Mouse (Mus musculus): Measurements from ENCODE around the gene Hpn.

Hpn gene

DNA sequence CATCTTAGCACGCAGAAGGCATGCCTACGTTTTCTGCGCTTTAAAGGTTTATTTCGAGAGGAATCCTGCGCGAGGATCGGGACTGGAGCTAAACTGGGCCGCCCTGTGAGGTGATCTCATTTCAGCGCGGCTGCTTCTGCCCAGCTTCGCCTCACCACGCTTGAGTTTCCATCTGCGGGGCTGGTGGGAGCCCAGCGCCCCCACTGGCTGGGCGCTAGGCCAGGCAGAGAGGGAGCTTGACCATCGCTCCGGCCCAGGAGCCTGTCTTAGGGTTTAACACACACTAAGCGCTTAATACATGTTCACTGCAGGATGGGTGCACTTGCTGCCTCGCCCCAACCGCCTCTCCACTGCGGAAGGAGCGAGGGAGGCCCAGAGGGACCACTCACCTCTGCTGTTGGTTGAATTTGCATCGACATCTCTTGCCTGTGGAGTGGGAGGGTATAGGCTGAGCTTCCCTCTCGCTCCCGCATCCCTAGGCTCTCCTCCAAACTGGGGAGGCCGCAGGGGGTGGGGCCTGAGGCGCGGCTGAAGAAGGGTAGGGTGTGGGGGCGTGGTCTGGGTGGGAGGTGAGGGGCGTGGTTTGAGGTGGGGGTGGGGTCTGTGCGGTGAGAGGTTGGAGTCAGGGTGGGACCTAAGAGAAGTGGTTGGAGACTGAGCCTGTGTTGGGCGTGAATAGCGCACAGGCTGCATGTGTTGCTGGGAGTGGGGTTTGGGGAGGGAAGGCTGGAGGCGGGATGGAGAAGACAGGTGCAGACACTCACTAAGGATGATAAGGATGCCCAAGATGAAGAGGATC lies 62.3 kb downstream of the Hpn start:
- no peak for DNase-seq

DNA sequence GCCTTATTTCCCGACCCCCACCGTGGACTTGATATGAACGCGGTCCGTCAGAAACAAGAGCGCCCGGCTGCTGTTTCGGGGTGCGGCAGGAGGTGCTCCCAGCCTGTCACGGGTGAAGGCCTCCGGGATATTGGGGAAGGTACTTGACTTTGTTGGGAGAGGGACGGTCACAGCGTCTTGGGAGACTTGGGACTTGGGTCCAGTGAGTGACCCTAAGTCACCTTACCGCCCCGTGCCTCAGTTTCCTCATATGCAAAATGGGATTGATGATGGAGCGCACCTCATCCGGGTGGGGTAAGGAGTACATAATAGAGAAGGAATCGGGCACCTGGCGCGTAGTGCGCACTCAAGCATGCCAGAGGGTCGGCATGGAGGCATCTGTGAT lies 62.8 kb downstream of the Hpn start:
- no peak for DNase-seq

DNA sequence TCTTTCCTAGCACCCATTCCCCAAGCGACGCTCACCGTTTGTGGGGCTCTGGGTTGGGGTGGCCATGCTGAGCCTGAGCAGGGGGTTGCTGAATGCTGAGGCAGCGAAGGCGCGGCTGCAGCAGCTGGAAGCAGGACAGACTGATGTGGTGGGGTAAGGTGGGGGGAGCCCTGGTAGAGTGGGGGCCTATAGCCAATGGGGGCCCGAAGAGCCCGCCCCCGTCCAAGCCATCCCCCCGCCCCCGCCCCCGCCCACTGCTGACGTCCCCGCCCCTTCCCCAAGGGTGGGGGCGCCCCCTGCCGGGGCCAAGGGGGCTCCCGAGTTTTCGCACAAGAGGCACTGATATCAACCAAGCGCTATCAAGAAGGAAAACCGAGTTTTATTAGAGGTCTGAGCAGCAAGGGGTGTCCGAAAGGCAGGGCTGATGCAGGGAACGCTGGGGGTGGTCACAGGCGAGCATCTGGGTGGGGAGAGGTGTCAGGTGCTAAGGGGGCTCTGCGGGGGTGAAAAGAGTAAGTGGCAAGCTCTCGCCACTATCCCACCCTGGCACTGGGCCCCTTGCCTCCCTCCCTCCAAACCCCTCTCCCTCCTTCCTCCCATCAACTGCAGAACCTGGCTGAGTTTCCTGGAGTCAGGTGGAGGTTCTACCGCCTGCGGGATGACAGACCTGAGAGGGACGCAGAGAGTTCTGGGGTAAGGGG lies 63.6 kb downstream of the Hpn start, which contains the start of gene Fxyd7:
Fxyd7 (minus strand) TSS at position 147 of the 701 bp plus-strand sequence.
- no peak for DNase-seq

DNA sequence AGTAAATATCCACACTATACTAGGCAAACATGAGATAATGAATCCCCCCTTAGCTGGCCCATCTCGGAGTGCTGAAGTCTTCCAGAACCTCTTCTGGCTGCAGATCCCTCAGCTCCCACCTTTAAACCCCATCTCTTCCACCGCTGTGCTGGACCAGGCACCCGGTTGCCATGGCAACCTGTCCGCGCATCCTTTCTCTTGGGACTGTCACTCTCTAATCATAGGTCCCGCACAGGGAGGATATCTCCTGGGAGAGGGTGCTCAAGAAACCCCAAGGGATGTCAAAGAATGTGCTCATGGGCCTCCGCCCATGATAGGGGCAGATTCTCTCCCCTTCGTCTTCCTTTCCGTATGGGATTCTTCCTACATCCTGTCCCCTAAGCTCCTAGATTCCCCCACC lies 64.2 kb downstream of the Hpn start:
- DNase-seq = no peak

DNA sequence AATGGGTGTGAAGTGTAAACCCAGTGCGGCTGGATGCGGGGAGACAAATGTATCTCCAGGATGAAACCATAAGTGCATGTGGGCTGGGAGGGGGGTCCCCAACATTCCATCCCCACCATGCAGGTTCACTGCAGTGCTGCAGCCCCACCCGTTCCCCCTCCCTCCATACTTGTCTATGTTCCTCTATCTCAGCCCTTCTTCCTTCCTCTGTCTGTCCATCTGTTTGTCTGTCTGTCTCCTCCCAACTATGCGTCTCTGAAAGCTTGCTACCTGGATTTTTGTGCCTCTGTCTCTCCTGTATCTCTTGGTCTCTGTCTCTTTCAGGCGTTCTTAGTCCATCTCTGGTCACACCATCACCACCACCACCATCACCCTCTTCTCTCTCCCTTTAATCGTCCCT lies 64.6 kb downstream of the Hpn start:
- DNase-seq = no peak

DNA sequence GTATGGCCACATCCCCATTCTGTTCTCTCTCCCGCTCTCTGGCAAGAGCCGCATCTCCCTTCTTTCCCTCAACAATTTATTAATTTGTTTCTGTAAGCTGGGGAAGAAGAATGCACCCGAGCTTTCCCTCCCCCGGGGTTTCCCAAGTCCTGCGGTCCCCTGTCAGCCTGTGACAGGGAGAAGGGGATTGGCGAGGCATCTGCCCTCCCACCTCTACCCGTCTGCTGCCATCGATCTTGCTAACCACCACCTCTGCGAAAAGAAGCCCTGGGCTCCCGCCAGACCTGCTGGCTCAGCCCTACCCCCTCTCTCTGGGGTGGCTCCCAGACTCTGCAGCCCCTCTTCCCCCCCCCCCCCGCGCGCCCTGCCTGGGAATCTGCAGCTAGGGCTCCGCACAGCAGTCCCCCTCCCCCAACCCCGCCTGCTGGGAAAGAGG lies 65.2 kb downstream of the Hpn start:
- no peak for DNase-seq

DNA sequence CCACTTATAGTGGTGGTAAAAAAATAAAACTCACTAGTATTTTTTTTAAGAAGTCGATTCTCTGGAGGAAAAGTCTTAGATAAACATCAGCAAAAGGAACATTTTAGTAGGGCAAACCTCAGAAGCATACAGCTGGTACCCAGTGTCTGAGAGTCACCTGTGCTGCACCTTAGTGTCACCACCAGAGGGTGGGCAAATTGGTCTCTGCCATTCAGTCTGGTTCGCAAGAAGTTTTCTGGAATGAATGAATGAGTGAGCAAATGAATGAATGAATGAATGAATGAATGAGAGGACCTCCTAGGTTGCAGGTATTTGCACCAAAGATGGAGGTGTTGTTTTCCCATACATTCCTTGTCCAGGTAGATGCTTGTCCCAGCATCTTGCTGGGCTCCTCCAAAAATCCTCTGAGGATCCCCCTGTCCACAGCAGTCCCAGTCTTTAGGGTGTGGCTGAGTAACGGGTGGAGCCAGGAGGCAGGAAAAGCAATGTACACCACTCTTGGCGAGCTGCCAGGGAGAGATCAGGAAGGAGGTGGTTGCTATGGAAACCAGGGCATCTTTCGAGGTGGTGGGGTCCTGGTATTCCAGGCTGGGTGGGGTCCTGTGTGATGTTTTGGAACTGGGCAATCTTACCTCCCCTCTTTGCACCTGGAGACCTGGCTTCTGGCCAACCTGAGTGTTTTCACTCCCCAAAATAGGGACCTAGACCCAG lies 65.8 kb downstream of the Hpn start:
- no peak for DNase-seq

Data from kidney, adult 11 months (tissue).